Mouse (Mus musculus): ENCODE data around the gene Upf1. TPM values are rescaled to one million over a fixed set of nuclear protein-coding genes. Genes with fewer than 3 reads are reported as not detected.

Upf1 gene
- polyA plus RNA-seq, 1 experiment from 2014 or later = 11.8 TPM

DNA sequence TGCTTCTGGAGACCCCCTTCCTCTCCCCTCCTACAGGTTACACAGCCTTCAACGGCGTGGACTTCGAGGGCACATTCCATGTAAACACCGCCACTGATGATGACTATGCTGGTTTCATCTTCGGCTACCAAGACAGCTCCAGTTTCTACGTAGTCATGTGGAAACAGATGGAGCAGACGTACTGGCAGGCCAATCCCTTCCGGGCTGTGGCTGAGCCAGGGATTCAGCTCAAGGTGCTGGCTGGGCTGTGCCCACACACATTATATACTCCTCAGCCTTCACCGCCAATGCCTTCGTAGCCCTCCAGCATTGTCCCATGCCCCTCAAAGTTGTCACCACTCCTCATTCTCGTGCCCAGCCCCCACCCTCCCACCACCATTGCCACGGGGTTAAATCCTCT is 27.0 kb upstream of the Upf1 start:
- Histone ChIP-seq H3K4me1 (ENCODE audit: control insufficient read depth, insufficient read depth, low read length) (no peaks in the 10 kb centered on the region), H3K4me3 (ENCODE audit: low read depth, low read length) (no peak overlapping the region), H3K36me3 (ENCODE audit: control insufficient read depth, insufficient read depth, low read length) (0 out of 2 replicates have a peak, but pooled peaks cover 1% of the 10 kb centered on the region), H3K27me3 (replicated peaks; ENCODE audit: control insufficient read depth, insufficient read depth, low read length) (peaks cover 36% of the 10 kb centered on the region), H3K4me2 (ENCODE audit: low read length) (no peak overlapping the region), H3K9me3 (replicated peaks; ENCODE audit: control insufficient read depth, low read length) (no peaks in the 10 kb centered on the region), H3K27ac (ENCODE audit: low read depth, low read length) (no peak overlapping the region), H3K9ac (ENCODE audit: low read length) (no peak overlapping the region)
- DNase-seq (ENCODE audit: low spot score) = no peak
- 81% methylated on average over 12 of the region's 12 CpGs for WGBS
- ATAC-seq = no peak

DNA sequence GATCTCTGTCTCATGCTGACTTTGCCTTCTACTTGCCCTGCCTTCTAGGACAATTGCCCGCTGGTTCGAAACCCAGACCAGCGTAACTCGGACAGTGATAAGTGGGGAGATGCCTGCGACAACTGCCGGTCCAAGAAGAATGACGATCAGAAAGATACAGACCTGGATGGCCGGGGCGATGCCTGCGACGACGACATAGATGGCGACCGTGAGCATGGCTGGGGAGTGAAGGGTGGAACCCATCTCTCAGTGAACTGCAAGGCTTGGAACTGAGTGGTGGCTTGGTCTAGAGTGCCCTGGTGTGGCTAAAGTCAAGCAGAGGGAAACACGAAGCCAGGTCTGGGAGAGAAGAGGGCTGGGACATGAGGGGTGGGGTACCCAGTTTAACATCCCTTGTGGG is 24.0 kb upstream of the Upf1 start:
- 13% methylated on average over 15 of the region's 15 CpGs for WGBS

DNA sequence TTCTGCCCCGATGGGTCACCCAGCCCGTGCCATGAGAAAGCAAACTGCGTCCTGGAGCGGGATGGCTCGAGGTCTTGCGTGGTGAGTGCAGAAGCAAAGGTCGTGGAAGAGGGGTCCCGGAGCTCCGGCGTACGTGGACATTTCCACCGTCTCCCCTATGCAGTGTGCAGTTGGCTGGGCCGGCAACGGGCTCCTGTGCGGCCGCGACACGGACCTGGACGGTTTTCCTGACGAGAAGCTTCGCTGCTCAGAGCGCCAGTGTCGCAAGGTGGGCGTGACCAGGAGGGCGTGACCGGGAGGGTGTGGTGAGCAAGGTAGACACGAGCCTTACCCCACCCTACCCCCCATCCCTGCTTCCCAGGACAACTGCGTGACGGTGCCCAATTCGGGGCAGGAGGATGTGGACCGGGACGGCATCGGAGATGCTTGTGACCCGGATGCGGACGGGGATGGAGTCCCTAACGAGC is 23.2 kb upstream of the Upf1 start:
- Histone ChIP-seq H3K36me3 (ENCODE audit: control insufficient read depth, insufficient read depth, low read length) (no peaks in the 10 kb centered on the region), H3K4me3 (ENCODE audit: low read depth, low read length) (0 out of 2 replicates have a peak overlapping the region, but pooled peaks have one; percentile 5), H3K27ac (ENCODE audit: low read depth, low read length) (no peak overlapping the region), H3K9ac (ENCODE audit: low read length) (no peak overlapping the region), H3K4me1 (ENCODE audit: control insufficient read depth, insufficient read depth, low read length) (peaks cover 5% of the 10 kb centered on the region; the same call in 1 of the 2 replicates), H3K9me3 (replicated peaks; ENCODE audit: control insufficient read depth, low read length) (no peaks in the 10 kb centered on the region), H3K27me3 (replicated peaks; ENCODE audit: control insufficient read depth, insufficient read depth, low read length) (peaks cover 70% of the 10 kb centered on the region), H3K4me2 (ENCODE audit: low read length) (no peak overlapping the region)
- no peak for DNase-seq (ENCODE audit: low spot score)
- 3% methylated on average over 37 of the region's 37 CpGs for WGBS
- no peak for ATAC-seq

More for the DNA sequence above, 24.0 kb upstream of the Upf1 start:
- Histone ChIP-seq H3K4me3 (ENCODE audit: low read depth, low read length) (no peak overlapping the region), H3K36me3 (ENCODE audit: control insufficient read depth, insufficient read depth, low read length) (no peaks in the 10 kb centered on the region), H3K4me2 (ENCODE audit: low read length) (no peak overlapping the region), H3K9me3 (replicated peaks; ENCODE audit: control insufficient read depth, low read length) (no peaks in the 10 kb centered on the region), H3K27me3 (replicated peaks; ENCODE audit: control insufficient read depth, insufficient read depth, low read length) (peaks cover 66% of the 10 kb centered on the region), H3K9ac (ENCODE audit: low read length) (no peak overlapping the region), H3K27ac (ENCODE audit: low read depth, low read length) (no peak overlapping the region), H3K4me1 (ENCODE audit: control insufficient read depth, insufficient read depth, low read length) (peaks cover 5% of the 10 kb centered on the region; the same call in 1 of the 2 replicates)
- ATAC-seq (no peak), DNase-seq (ENCODE audit: low spot score) (no peak)

DNA sequence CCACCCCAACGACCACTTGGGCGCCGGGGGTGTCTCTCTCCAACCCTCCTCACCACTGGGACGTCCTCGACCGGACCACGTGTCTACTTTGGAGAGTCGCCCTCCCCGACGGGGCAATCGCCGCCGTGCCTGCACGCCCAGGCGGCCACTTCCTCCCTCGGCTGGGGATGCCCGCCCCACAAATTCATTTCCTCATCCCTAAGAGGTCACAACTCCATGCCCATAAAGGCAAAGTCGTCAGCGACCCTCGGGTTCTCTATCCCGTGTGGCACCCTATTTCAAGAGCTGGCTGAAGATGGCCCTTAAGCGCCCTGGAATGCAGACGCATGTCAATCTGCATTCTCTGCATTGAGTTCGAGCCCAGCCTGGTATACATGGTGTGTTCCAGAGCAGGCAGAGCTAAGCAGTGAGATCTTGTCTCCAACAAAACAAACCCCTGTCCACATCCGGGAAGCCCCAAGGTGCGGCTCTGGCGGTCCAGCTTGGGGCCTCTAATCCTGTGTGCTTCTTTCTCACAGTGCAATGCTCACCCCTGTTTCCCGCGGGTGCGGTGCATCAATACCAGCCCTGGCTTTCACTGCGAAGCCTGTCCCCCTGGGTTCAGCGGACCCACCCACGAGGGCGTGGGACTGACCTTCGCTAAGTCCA is 22.3 kb upstream of the Upf1 start:
- no peak for ATAC-seq
- Histone ChIP-seq H3K4me3 (ENCODE audit: low read depth, low read length) (0 out of 2 replicates have a peak overlapping the region, but pooled peaks have one; percentile 25), H3K36me3 (ENCODE audit: control insufficient read depth, insufficient read depth, low read length) (no peaks in the 10 kb centered on the region), H3K9ac (ENCODE audit: low read length) (no peak overlapping the region), H3K27me3 (replicated peaks; ENCODE audit: control insufficient read depth, insufficient read depth, low read length) (peaks cover 70% of the 10 kb centered on the region), H3K27ac (ENCODE audit: low read depth, low read length) (no peak overlapping the region), H3K4me2 (ENCODE audit: low read length) (no peak overlapping the region), H3K4me1 (ENCODE audit: control insufficient read depth, insufficient read depth, low read length) (peaks cover 5% of the 10 kb centered on the region; the same call in 1 of the 2 replicates), H3K9me3 (replicated peaks; ENCODE audit: control insufficient read depth, low read length) (no peaks in the 10 kb centered on the region)
- 7% methylated on average over 35 of the region's 35 CpGs for WGBS
- no peak for DNase-seq (ENCODE audit: low spot score)

DNA sequence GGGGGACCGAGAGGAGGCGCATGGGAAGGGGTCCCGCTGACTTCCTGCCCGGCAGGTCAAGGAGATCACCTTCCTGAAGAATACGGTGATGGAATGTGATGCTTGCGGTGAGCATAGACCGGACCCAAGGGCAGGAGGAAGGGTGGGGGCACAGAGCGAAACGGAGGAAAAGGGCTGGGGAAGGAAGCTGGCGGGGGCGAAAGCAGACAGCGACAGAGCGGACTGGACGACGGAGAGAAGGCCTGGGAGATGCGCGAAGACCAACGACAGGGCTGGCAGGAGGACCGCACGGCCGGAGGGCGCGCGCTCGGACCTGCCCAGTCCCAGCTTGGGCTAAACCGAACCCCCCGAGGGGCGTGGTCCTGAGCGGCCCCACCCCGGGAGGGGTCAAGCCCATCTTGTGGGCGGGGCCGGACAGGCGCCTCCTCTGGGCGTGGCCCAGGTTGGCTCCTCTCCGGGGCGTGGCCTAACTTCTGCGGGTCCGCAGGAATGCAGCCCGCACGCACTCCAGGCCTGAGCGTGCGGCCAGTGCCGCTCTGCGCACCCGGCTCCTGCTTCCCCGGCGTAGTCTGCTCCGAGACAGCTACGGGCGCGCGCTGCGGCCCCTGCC is 21.3 kb upstream of the Upf1 start:
- WGBS = under 1% methylated on average over 46 of the region's 53 CpGs
- Histone ChIP-seq H3K9ac (ENCODE audit: low read length) (no peak overlapping the region), H3K27me3 (replicated peaks; ENCODE audit: control insufficient read depth, insufficient read depth, low read length) (peaks cover 70% of the 10 kb centered on the region), H3K4me3 (ENCODE audit: low read depth, low read length) (peak overlapping the region; percentile 25), H3K9me3 (replicated peaks; ENCODE audit: control insufficient read depth, low read length) (no peaks in the 10 kb centered on the region), H3K4me1 (ENCODE audit: control insufficient read depth, insufficient read depth, low read length) (peaks cover 5% of the 10 kb centered on the region; the same call in 1 of the 2 replicates), H3K4me2 (ENCODE audit: low read length) (peak overlapping the region; percentile 42), H3K36me3 (ENCODE audit: control insufficient read depth, insufficient read depth, low read length) (no peaks in the 10 kb centered on the region), H3K27ac (ENCODE audit: low read depth, low read length) (no peak overlapping the region)
- ATAC-seq = peak; percentile 69
- DNase-seq (ENCODE audit: low spot score) = peak; percentile 49

DNA sequence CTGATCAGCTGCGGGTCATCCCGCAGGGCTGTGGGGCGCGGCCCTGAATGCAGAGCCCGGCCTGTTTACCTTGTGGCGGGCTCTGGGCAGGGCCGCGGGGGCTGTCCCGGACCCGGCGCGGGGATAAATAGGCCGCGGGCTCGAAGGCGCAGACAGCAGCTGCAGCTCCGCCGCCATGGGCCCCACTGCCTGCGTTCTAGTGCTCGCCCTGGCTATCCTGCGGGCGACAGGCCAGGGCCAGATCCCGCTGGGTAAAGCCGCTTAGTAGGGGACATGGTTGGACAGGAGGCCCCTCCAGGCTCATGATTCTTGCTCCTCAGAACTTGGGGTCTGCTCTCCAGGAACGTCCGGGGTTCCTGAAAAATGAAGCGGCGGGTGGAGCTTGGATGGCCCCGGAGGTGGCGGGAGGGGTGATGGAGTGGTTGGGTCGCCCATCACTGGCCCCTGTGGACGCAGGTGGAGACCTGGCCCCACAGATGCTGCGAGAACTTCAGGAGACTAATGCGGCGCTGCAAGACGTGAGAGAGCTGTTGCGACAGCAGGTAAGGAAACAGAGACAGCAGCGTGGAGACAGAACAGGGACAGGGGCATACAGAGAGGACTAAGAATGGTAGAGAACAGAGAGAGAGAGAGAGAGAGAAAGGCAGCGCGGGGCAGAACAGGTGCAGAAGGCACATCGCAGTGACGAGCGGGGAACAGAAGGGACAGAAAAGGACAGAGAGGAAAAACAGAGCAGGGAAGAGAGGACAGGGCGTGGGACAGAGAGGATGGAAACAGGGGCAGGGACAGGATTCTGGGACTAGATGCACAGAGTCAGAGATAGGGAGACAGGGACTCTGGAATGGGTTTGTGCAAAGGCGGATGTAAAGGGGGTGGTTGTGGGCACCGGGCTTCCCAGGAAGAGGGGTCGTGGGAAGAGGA is 20.6 kb upstream of the Upf1 start, which contains the start of gene Comp:
TSS of gene Comp (plus strand) at position 162 of the 921 bp plus-strand sequence.
- H3K9ac ChIP-seq (ENCODE audit: low read length) = no peak within 1 kb of the TSS
- H3K36me3 ChIP-seq (ENCODE audit: control insufficient read depth, insufficient read depth, low read length) = no peaks in the 10 kb centered on the region
- H3K27me3 ChIP-seq (replicated peaks; ENCODE audit: control insufficient read depth, insufficient read depth, low read length) = peaks cover 70% of the 10 kb centered on the region
- peaks cover 5% of the 10 kb centered on the region; the same call in 1 of the 2 replicates for H3K4me1 ChIP-seq (ENCODE audit: control insufficient read depth, insufficient read depth, low read length)
- no peaks in the 10 kb centered on the region for H3K9me3 ChIP-seq (replicated peaks; ENCODE audit: control insufficient read depth, low read length)
- no peak for DNase-seq (ENCODE audit: low spot score)
- no peak within 1 kb of the TSS for H3K27ac ChIP-seq (ENCODE audit: low read depth, low read length)
- peak within 1 kb of the TSS; percentile 25 for H3K4me3 ChIP-seq (ENCODE audit: low read depth, low read length)
- WGBS = 2% methylated on average over 47 of the region's 47 CpGs
- H3K4me2 ChIP-seq (ENCODE audit: low read length) = peak within 1 kb of the TSS; percentile 42
- no peak for ATAC-seq

DNA sequence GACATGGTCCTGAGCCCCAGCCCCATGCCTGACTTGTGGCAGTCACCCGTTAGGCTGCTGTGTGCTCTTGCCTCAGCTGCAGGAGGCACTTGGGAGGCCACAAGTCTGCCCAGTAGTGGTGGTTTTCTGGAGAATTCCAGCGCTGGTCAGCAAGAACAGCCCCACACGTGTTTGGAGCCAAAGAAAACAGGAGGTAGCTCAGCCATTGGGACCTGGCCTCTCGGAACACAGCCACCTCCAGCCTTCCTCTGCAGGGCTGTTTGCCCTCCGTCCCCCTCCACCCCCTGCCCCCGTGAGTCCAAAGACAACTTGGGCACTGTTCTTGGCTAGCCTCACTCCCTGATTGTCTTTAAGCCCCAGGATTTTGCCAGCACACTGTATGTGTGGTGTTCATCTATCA is 18.9 kb upstream of the Upf1 start:
- H3K9ac ChIP-seq (ENCODE audit: low read length) = no peak overlapping the region
- H3K4me1 ChIP-seq (ENCODE audit: control insufficient read depth, insufficient read depth, low read length) = peaks cover 5% of the 10 kb centered on the region; the same call in 1 of the 2 replicates
- ATAC-seq (no peak), DNase-seq (ENCODE audit: low spot score) (no peak)
- no peaks in the 10 kb centered on the region for H3K36me3 ChIP-seq (ENCODE audit: control insufficient read depth, insufficient read depth, low read length)
- WGBS = 28% methylated on average over 6 of the region's 6 CpGs
- no peak overlapping the region for H3K27ac ChIP-seq (ENCODE audit: low read depth, low read length)
- H3K4me3 ChIP-seq (ENCODE audit: low read depth, low read length) = no peak overlapping the region
- H3K9me3 ChIP-seq (replicated peaks; ENCODE audit: control insufficient read depth, low read length) = no peaks in the 10 kb centered on the region
- no peak overlapping the region for H3K4me2 ChIP-seq (ENCODE audit: low read length)
- H3K27me3 ChIP-seq (replicated peaks; ENCODE audit: control insufficient read depth, insufficient read depth, low read length) = peaks cover 55% of the 10 kb centered on the region

DNA sequence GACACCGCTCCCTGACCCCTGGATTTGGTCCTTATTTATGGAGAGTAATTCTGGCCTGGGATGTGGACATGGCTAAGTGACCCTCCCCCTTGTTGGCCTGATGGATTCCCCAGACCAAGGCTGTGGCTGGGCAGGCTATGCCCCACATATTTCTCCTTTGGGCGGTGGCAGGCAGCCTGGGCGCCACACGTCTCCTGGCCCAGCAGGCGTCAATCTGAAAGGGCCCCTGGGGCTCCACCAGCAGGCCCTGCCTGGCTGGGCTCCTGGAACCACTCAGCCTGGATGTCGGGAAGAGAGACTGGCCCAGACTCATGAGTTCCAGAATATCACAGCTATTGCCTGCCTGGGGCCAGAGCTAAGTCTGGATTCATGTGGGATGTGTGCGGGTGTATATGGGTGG is 17.4 kb upstream of the Upf1 start:
- no peak for DNase-seq (ENCODE audit: low spot score)
- H3K4me3 ChIP-seq (ENCODE audit: low read depth, low read length) = no peak overlapping the region
- WGBS = 78% methylated on average over 7 of the region's 7 CpGs
- ATAC-seq = no peak
- no peaks in the 10 kb centered on the region for H3K9me3 ChIP-seq (replicated peaks; ENCODE audit: control insufficient read depth, low read length)
- no peak overlapping the region for H3K27ac ChIP-seq (ENCODE audit: low read depth, low read length)
- no peaks in the 10 kb centered on the region for H3K36me3 ChIP-seq (ENCODE audit: control insufficient read depth, insufficient read depth, low read length)
- H3K27me3 ChIP-seq (replicated peaks; ENCODE audit: control insufficient read depth, insufficient read depth, low read length) = peaks cover 40% of the 10 kb centered on the region
- H3K4me2 ChIP-seq (ENCODE audit: low read length) = no peak overlapping the region
- no peak overlapping the region for H3K9ac ChIP-seq (ENCODE audit: low read length)
- H3K4me1 ChIP-seq (ENCODE audit: control insufficient read depth, insufficient read depth, low read length) = peaks cover 5% of the 10 kb centered on the region; the same call in 1 of the 2 replicates

Data from forebrain, embryonic 14.5 days (tissue).